Mouse (Mus musculus): Measurements from ENCODE around the gene Slc37a3.
A peak's percentile ranks its signal among the peaks of the same experiment; 100 is the strongest.

Gene Slc37a3

GRCm38 (mm10) chr6:39319061-39319761 lies 58.3 kb downstream of the Slc37a3 start:
- no peak for DNase-seq (ENCODE audit: extremely low spot score, low spot score)

- no peak for DNase-seq (ENCODE audit: extremely low spot score, low spot score)
Measured at GRCm38 (mm10) chr6:39318631-39319010, 58.9 kb downstream of the Slc37a3 start.

- DNase-seq (ENCODE audit: extremely low spot score, low spot score): no peak
Measured at GRCm38 (mm10) chr6:39317854-39318630, 59.4 kb downstream of the Slc37a3 start.

- DNase-seq (ENCODE audit: extremely low spot score, low spot score): no peak
Measured at GRCm38 (mm10) chr6:39316089-39316488, 61.4 kb downstream of the Slc37a3 start.

GRCm38 (mm10) chr6:39314461-39314860 lies 63.0 kb downstream of the Slc37a3 start:
- no peak for DNase-seq (ENCODE audit: extremely low spot score, low spot score)

- DNase-seq (ENCODE audit: extremely low spot score, low spot score): no peak
Measured at GRCm38 (mm10) chr6:39311786-39312185, 65.7 kb downstream of the Slc37a3 start.

- peak; percentile 51 for DNase-seq (ENCODE audit: extremely low spot score, low spot score)
Measured at GRCm38 (mm10) chr6:39304371-39304874, 73.1 kb downstream of the Slc37a3 start.

- no peak for DNase-seq (ENCODE audit: extremely low spot score, low spot score)
Measured at GRCm38 (mm10) chr6:39301484-39301883, 76.0 kb downstream of the Slc37a3 start.

GRCm38 (mm10) chr6:39297079-39297478 lies 80.4 kb downstream of the Slc37a3 start:
- DNase-seq (ENCODE audit: extremely low spot score, low spot score): no peak

- no peak for DNase-seq (ENCODE audit: extremely low spot score, low spot score)
Measured at GRCm38 (mm10) chr6:39296474-39296873, 81.0 kb downstream of the Slc37a3 start.

GRCm38 (mm10) chr6:39295727-39296411 lies 81.6 kb downstream of the Slc37a3 start:
- DNase-seq (ENCODE audit: extremely low spot score, low spot score): peak; percentile 39

GRCm38 (mm10) chr6:39289721-39290120 lies 87.8 kb downstream of the Slc37a3 start:
- DNase-seq (ENCODE audit: extremely low spot score, low spot score): no peak

GRCm38 (mm10) chr6:39287782-39288181 lies 89.7 kb downstream of the Slc37a3 start:
- no peak for DNase-seq (ENCODE audit: extremely low spot score, low spot score)

GRCm38 (mm10) chr6:39286732-39287083 lies 90.8 kb downstream of the Slc37a3 start:
- no peak for DNase-seq (ENCODE audit: extremely low spot score, low spot score)

GRCm38 (mm10) chr6:39286053-39286731 lies 91.3 kb downstream of the Slc37a3 start:
- no peak for DNase-seq (ENCODE audit: extremely low spot score, low spot score)

- DNase-seq (ENCODE audit: extremely low spot score, low spot score): no peak
Measured at GRCm38 (mm10) chr6:39284836-39285235, 92.6 kb downstream of the Slc37a3 start.

Measured in neural tube, embryonic 10.5 days (tissue).